Mouse (Mus musculus): ENCODE data around the gene Bloc1s1.

GRCm38 (mm10) chr10:128940475-128941061, 16.7 kb upstream of the Bloc1s1 start:
- TF ChIP-seq CTCF (conservative IDR thresholded peaks at IDR 0.05; ENCODE audit: low read length) (no peak), POU5F1 (IDR thresholded peaks at IDR 0.05; ENCODE audit: borderline replicate concordance, low read length) (no peak), NANOG (IDR thresholded peaks at IDR 0.05; ENCODE audit: borderline replicate concordance, low read length) (no peak)
